Mouse (Mus musculus) heart, embryonic 12.5 days (tissue): Measurements from ENCODE around the gene Ubr1. TPM values are rescaled to one million over a fixed set of nuclear protein-coding genes. Genes with fewer than 3 reads are reported as not detected.

Source experiments
- ATAC-seq: fragments of 200-750 bp; cut with Nextera tagmentation; 2 replicates; pipeline ENCODE4 v1.8.0; 2017; ENCODE audit warnings: moderate TSS enrichment, moderate library complexity; ENCODE audit not compliant: insufficient number of reproducible peaks, low FRiP score
- H3K27ac ChIP-seq: fragments of 300-500 bp; sonication (generic); 2 replicates; pipeline ENCODE4 v1.5.1; 2016; ENCODE audit warnings: mild to moderate bottlenecking, moderate library complexity; ENCODE audit not compliant: poor library complexity, severe bottlenecking
- H3K27me3 ChIP-seq: fragments of 300-500 bp; sonication (generic); replicated peaks from 2 replicates; pipeline ENCODE4 v1.6.1; 2016; ENCODE audit warnings: mild to moderate bottlenecking, moderate library complexity
- H3K36me3 ChIP-seq: fragments of 300-500 bp; sonication (generic); 2 replicates; pipeline ENCODE4 v1.6.1; 2016; ENCODE audit warnings: mild to moderate bottlenecking, moderate library complexity
- H3K4me1 ChIP-seq: fragments of 300-500 bp; sonication (generic); replicated peaks from 2 replicates; pipeline ENCODE4 v1.6.1; 2016; ENCODE audit warnings: mild to moderate bottlenecking
- H3K4me2 ChIP-seq: fragments of 300-500 bp; sonication (generic); 2 replicates; pipeline ENCODE4 v1.6.1; 2016; ENCODE audit warnings: mild to moderate bottlenecking, moderate library complexity
- H3K4me3 ChIP-seq: fragments of 300-500 bp; sonication (generic); 2 replicates; pipeline ENCODE4 v1.5.1; 2016; ENCODE audit warnings: mild to moderate bottlenecking
- H3K9ac ChIP-seq: fragments of 300-500 bp; sonication (generic); 2 replicates; pipeline ENCODE4 v1.6.1; 2016; ENCODE audit warnings: mild to moderate bottlenecking, moderate library complexity
- H3K9me3 ChIP-seq: fragments of 300-500 bp; sonication (generic); replicated peaks from 2 replicates; pipeline ENCODE4 v1.6.1; 2016; ENCODE audit warnings: mild to moderate bottlenecking, moderate library complexity
- WGBS: fragments of 180-500 bp; shearing (Covaris S2); methylation state at CpG from one replicate; pipeline ENCODE4 v1.1.7; 2016; 5-methylcytosine and 5-hydroxymethylcytosine counted together
- polyA plus RNA-seq: library from polyadenylated mRNA; unstranded; fragments of >200 nt; fragmentation: Nextera tagmentation; extraction: Ambion mirVana; gene quantifications from 2 replicates; pipeline ENCODE4 v1.2.1, GENCODE M21; 2016

The Ubr1 gene
- polyA plus RNA-seq, 1 experiment from 2014 or later, result 19.6 TPM

DNA sequence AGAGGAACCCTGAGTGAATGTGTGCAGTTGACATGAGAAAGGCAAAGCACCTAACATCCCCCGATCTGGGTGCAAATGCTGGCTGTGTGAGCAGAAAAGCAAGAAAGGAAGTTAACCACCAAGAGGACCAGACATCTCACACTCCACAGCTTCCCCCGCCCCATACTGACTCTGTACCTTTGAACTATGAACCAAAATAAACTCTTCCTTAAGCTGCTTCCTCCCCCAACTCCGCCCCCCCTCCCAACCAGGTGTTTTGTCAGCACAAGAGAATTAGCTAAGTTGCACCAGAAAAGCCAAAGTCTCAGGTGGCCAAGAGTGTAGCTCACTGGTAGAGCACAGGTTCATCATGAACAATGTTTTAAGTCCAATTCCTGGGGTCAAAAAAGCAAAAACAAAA lies 117.4 kb downstream of the Ubr1 start:
- H3K9me3 ChIP-seq, result no peaks in the 10 kb centered on the region
- no peaks in the 10 kb centered on the region for H3K36me3 ChIP-seq
- H3K27ac ChIP-seq, result no peak overlapping the region
- no peak overlapping the region for H3K9ac ChIP-seq
- H3K27me3 ChIP-seq, result no peaks in the 10 kb centered on the region
- ATAC-seq, result no peak
- peaks cover 3% of the 10 kb centered on the region; the same call in 1 of the 2 replicates for H3K4me1 ChIP-seq
- 65% methylated on average over 3 of the region's 3 CpGs for WGBS
- no peak overlapping the region for H3K4me3 ChIP-seq
- H3K4me2 ChIP-seq, result no peak overlapping the region

DNA sequence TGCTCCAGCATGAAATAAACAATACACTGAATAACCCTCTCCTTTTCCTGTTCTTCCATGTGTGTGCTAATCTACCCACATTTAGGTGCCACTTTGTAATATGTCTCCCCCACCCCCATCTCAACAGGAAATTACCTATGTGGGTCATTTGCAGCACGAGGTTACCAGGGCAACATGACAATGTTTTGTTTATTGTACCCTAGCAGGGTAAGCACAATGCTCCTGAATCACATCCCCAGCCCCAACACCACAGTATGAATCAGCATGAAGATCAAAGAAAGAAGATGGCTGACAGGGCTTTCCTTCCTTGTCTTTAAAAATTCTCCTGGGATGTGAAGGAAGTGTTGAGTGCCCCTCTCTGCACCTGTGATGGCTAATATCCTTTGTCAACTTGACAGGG lies 117.9 kb downstream of the Ubr1 start:
- WGBS, result 43% methylated on average over 1 of the region's 1 CpGs
- no peak overlapping the region for H3K27ac ChIP-seq

GRCm38 (mm10) chr2:120850424-120851082 lies 120.0 kb downstream of the Ubr1 start, which contains the start of gene Ttbk2:
Ttbk2 (minus strand) TSS chr2:120850604.
- Histone ChIP-seq H3K4me3 (peak within 1 kb of the TSS; percentile 96), H3K4me1 (peaks cover 7% of the 10 kb centered on the region; the same call in 1 of the 2 replicates), H3K9me3 (no peaks in the 10 kb centered on the region), H3K9ac (peak within 1 kb of the TSS; percentile 89), H3K27me3 (no peaks in the 10 kb centered on the region), H3K36me3 (no peaks in the 10 kb centered on the region), H3K4me2 (peak within 1 kb of the TSS; percentile 90), H3K27ac (peak within 1 kb of the TSS; percentile 70)
- WGBS, result under 1% methylated on average over 39 of the region's 39 CpGs
- ATAC-seq, result peak; percentile 100

More for the DNA sequence above, 117.9 kb downstream of the Ubr1 start:
- Histone ChIP-seq H3K36me3 (no peaks in the 10 kb centered on the region), H3K27me3 (no peaks in the 10 kb centered on the region), H3K9ac (no peak overlapping the region), H3K4me3 (no peak overlapping the region), H3K4me1 (peaks cover 6% of the 10 kb centered on the region; the same call in 1 of the 2 replicates), H3K9me3 (no peaks in the 10 kb centered on the region), H3K4me2 (no peak overlapping the region)
- ATAC-seq, result no peak

GRCm38 (mm10) chr2:120849449-120850423 lies 120.8 kb downstream of the Ubr1 start, which contains the start of gene Cdan1:
Cdan1 (minus strand) TSS chr2:120850128.
- Histone ChIP-seq H3K9ac (peak within 1 kb of the TSS; percentile 89), H3K4me3 (peak within 1 kb of the TSS; percentile 96), H3K36me3 (no peaks in the 10 kb centered on the region), H3K27me3 (no peaks in the 10 kb centered on the region), H3K9me3 (no peaks in the 10 kb centered on the region), H3K4me2 (peak within 1 kb of the TSS; percentile 90), H3K27ac (peak within 1 kb of the TSS; percentile 70), H3K4me1 (peaks cover 7% of the 10 kb centered on the region)
- ATAC-seq, result peak; percentile 72
- under 1% methylated on average over 62 of the region's 71 CpGs for WGBS

- H3K36me3 ChIP-seq, result no peaks in the 10 kb centered on the region
- 97% methylated on average over 1 of the region's 1 CpGs for WGBS
- H3K27me3 ChIP-seq, result no peaks in the 10 kb centered on the region
- H3K4me3 ChIP-seq, result no peak overlapping the region
- no peak overlapping the region for H3K4me2 ChIP-seq
- H3K9ac ChIP-seq, result no peak overlapping the region
- H3K27ac ChIP-seq, result no peak overlapping the region
- no peaks in the 10 kb centered on the region for H3K9me3 ChIP-seq
- H3K4me1 ChIP-seq, result peaks cover 14% of the 10 kb centered on the region; the same call in 1 of the 2 replicates
- no peak for ATAC-seq
Observed at GRCm38 (mm10) chr2:120845280-120845679, 125.2 kb downstream of the Ubr1 start.

- Histone ChIP-seq H3K27me3 (no peaks in the 10 kb centered on the region), H3K36me3 (no peaks in the 10 kb centered on the region), H3K4me2 (no peak overlapping the region), H3K27ac (0 out of 2 replicates have a peak overlapping the region, but pooled peaks have one; percentile 1), H3K9ac (no peak overlapping the region), H3K4me3 (no peak overlapping the region), H3K9me3 (no peaks in the 10 kb centered on the region), H3K4me1 (peaks cover 14% of the 10 kb centered on the region)
- no peak for ATAC-seq
- WGBS, result 50% methylated on average over 4 of the region's 4 CpGs
Observed at GRCm38 (mm10) chr2:120843990-120844389, 126.5 kb downstream of the Ubr1 start.

GRCm38 (mm10) chr2:120841211-120841610 lies 129.3 kb downstream of the Ubr1 start:
- H3K4me3 ChIP-seq, result no peak overlapping the region
- H3K9me3 ChIP-seq, result peaks cover 5% of the 10 kb centered on the region; the same call in 1 of the 2 replicates
- H3K27ac ChIP-seq, result no peak overlapping the region
- H3K4me2 ChIP-seq, result no peak overlapping the region
- ATAC-seq, result no peak
- peaks cover 13% of the 10 kb centered on the region for H3K4me1 ChIP-seq
- H3K27me3 ChIP-seq, result no peaks in the 10 kb centered on the region
- H3K9ac ChIP-seq, result no peak overlapping the region
- 88% methylated on average over 1 of the region's 1 CpGs for WGBS
- H3K36me3 ChIP-seq, result 0 out of 2 replicates have a peak, but pooled peaks cover 6% of the 10 kb centered on the region

DNA sequence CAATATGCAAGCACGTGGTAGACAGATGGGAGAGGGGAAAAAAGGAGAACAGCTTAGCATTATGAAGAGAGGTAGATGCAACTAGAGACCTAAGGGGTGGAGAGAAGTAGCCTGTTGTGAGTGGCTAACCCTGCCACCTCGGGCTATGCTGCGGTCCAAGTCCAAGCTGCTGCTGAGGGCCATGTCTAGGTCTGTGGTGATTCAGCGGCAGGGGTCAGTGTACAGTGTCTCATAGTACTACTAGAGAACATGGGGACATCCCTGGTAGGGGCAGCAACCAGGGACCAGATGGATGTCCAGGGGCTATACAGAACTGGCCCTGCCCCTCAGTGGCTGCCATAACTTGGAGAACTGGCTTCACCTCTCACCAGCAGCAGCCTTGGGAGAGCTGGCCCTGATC lies 135.3 kb downstream of the Ubr1 start:
- Histone ChIP-seq H3K9ac (no peak overlapping the region), H3K27ac (no peak overlapping the region), H3K4me2 (no peak overlapping the region), H3K36me3 (peaks cover 12% of the 10 kb centered on the region; the same call in 1 of the 2 replicates), H3K4me3 (no peak overlapping the region), H3K4me1 (peaks cover 4% of the 10 kb centered on the region; the same call in 1 of the 2 replicates), H3K27me3 (no peaks in the 10 kb centered on the region), H3K9me3 (peaks cover 5% of the 10 kb centered on the region; the same call in 1 of the 2 replicates)
- 92% methylated on average over 4 of the region's 4 CpGs for WGBS
- no peak for ATAC-seq

GRCm38 (mm10) chr2:120826936-120827638 lies 143.4 kb downstream of the Ubr1 start:
- Histone ChIP-seq H3K4me1 (no peaks in the 10 kb centered on the region), H3K27me3 (no peaks in the 10 kb centered on the region), H3K4me2 (no peak overlapping the region), H3K4me3 (no peak overlapping the region), H3K36me3 (peaks cover 10% of the 10 kb centered on the region), H3K9me3 (peaks cover 4% of the 10 kb centered on the region; the same call in 1 of the 2 replicates), H3K27ac (no peak overlapping the region), H3K9ac (no peak overlapping the region)
- ATAC-seq, result no peak
- WGBS, result 58% methylated on average over 1 of the region's 1 CpGs
